Mouse (Mus musculus): ENCODE measurements around the gene Apold1. TPM values are rescaled to one million over a fixed set of nuclear protein-coding genes. Genes with fewer than 3 reads are reported as not detected.

The Apold1 gene
- polyA plus RNA-seq, 1 experiment, result 0.05 TPM

DNA sequence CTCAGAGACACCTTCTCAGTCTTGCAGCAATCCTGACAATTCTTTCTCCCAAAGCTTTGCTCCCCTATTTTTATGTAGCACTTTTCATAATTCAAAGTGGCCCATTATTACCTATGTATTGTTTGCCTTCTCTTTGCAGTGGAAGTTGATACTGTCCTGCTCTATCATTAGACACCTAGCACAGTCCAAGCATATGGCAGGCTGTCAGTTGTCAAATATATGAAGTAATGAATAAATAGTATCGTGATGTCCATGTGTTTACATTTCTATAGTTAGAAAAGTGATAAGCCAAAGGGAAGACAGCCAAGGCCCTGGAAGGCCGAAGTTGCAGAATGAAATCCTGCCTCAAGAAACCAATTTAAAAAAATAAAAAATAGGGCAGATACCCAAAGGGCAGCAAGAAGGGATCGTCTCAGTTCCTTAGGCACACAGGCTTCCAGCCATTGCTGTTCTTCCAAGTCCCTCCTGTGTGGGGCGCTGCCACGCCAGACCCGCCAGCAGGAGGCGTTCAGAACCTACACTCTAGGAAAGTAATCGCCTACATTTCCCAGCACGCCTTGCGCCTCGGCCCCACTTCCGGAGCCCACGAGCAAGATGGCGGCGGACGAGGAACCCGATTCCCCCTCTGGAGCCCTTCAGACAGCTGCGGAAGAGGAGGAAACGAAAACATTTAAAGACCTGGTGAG lies 29.7 kb downstream of the Apold1 start, which contains the start of gene Ddx47:
Ddx47 (plus strand) TSS at position 565 of the 686 bp plus-strand sequence.
- Histone ChIP-seq H3K27me3 (ENCODE audit: control insufficient read depth, insufficient read depth, insufficient read length) (no peaks in the 10 kb centered on the region), H3K79me2 (ENCODE audit: control insufficient read depth, insufficient read depth) (peaks cover 15% of the 10 kb centered on the region), H3K79me3 (ENCODE audit: low read depth) (peaks cover 13% of the 10 kb centered on the region), H3ac (ENCODE audit: control insufficient read depth, insufficient read length, low read depth) (peak within 1 kb of the TSS; percentile 87), H3K36me3 (ENCODE audit: control insufficient read depth, insufficient read depth) (peaks cover 25% of the 10 kb centered on the region), H3K4me3 (ENCODE audit: insufficient read depth, poor library complexity, severe bottlenecking) (peak within 1 kb of the TSS; percentile 65)
- no peak for TF ChIP-seq CEBPB (IDR thresholded peaks at IDR 0.05; ENCODE audit: low read depth)
- peak; percentile 15 for TF ChIP-seq MAX (IDR thresholded peaks at IDR 0.05)
- peak; percentile 71 for TF ChIP-seq CTCF (IDR thresholded peaks at IDR 0.05; ENCODE audit: control insufficient read depth, insufficient read depth, insufficient read length)

DNA sequence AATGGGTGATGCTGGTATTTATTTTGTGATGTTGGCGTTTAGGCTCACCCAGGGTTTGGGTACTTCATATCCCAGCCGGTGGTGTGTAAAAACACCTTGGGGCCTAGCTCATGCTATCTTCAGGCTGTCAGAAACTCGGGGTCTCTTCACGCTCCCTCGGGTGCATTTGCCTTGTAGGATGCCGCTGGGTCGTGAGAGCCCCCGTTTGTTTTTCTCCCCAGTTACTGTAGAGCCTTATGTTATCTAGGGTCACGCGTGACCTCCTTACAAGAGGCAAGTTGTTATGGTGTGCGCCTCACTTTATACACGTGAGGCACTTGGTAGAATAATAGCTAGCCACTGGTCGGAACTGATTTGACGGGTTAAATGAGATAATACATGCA lies 30.2 kb downstream of the Apold1 start:
- no peaks in the 10 kb centered on the region for H3K27me3 ChIP-seq (ENCODE audit: control insufficient read depth, insufficient read depth, insufficient read length)

DNA sequence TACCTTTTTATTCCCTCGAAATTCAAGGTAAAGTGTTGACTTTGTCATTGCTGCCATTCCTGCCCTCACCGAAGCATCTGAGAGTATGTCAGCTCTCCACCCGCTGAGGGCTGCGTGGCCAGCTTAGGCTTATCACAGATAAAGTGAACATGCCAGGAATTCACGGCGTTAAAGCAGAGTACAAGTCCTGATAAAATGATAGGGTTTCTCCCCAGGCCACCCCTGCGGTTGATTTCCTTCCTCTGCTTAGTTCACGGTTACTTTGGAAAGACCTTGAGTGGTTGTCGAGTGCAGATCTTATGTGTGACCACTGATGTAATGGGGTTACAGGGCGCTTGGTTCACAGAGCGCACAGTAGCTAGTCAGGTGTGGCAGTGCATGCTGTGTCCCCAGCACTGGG lies 35.7 kb downstream of the Apold1 start:
- Histone ChIP-seq H3K79me3 (ENCODE audit: low read depth) (peaks cover 6% of the 10 kb centered on the region), H3K27me3 (ENCODE audit: control insufficient read depth, insufficient read depth, insufficient read length) (no peaks in the 10 kb centered on the region), H3K4me3 (ENCODE audit: insufficient read depth, poor library complexity, severe bottlenecking) (no peak overlapping the region), H3K36me3 (ENCODE audit: control insufficient read depth, insufficient read depth) (peaks cover 84% of the 10 kb centered on the region), H3K79me2 (ENCODE audit: control insufficient read depth, insufficient read depth) (peaks cover 5% of the 10 kb centered on the region), H3ac (ENCODE audit: control insufficient read depth, insufficient read length, low read depth) (no peak overlapping the region)
- TF ChIP-seq FOSL1 (IDR thresholded peaks at IDR 0.05; ENCODE audit: insufficient read depth, low read length, poor library complexity, severe bottlenecking), result no peak
- TF ChIP-seq MYOG (IDR thresholded peaks at IDR 0.05; ENCODE audit: control insufficient read depth, extremely low read depth, insufficient read length), result no peak
- TF ChIP-seq MAX (IDR thresholded peaks at IDR 0.05), result no peak
- no peak for TF ChIP-seq CEBPB (IDR thresholded peaks at IDR 0.05; ENCODE audit: low read depth)
- no peak for TF ChIP-seq MYOD1 (IDR thresholded peaks at IDR 0.05; ENCODE audit: control insufficient read depth, insufficient read length, low read depth)
- no peak for TF ChIP-seq CTCF (IDR thresholded peaks at IDR 0.05; ENCODE audit: control insufficient read depth, insufficient read depth, insufficient read length)
- TF ChIP-seq USF1 (IDR thresholded peaks at IDR 0.05; ENCODE audit: low read depth), result no peak

More for the DNA sequence above, 30.2 kb downstream of the Apold1 start:
- H3K79me3 ChIP-seq (ENCODE audit: low read depth), result peaks cover 13% of the 10 kb centered on the region
- peaks cover 15% of the 10 kb centered on the region for H3K79me2 ChIP-seq (ENCODE audit: control insufficient read depth, insufficient read depth)
- TF ChIP-seq CTCF (IDR thresholded peaks at IDR 0.05; ENCODE audit: control insufficient read depth, insufficient read depth, insufficient read length) (no peak), FOSL1 (IDR thresholded peaks at IDR 0.05; ENCODE audit: insufficient read depth, low read length, poor library complexity, severe bottlenecking) (no peak), MYOD1 (IDR thresholded peaks at IDR 0.05; ENCODE audit: control insufficient read depth, insufficient read length, low read depth) (no peak), MAX (IDR thresholded peaks at IDR 0.05) (no peak), CEBPB (IDR thresholded peaks at IDR 0.05; ENCODE audit: low read depth) (no peak), USF1 (IDR thresholded peaks at IDR 0.05; ENCODE audit: low read depth) (no peak), MYOG (IDR thresholded peaks at IDR 0.05; ENCODE audit: control insufficient read depth, extremely low read depth, insufficient read length) (no peak)
- peaks cover 30% of the 10 kb centered on the region for H3K36me3 ChIP-seq (ENCODE audit: control insufficient read depth, insufficient read depth)
- H3K4me3 ChIP-seq (ENCODE audit: insufficient read depth, poor library complexity, severe bottlenecking), result peak overlapping the region; percentile 65
- peak overlapping the region; percentile 87 for H3ac ChIP-seq (ENCODE audit: control insufficient read depth, insufficient read length, low read depth)

DNA sequence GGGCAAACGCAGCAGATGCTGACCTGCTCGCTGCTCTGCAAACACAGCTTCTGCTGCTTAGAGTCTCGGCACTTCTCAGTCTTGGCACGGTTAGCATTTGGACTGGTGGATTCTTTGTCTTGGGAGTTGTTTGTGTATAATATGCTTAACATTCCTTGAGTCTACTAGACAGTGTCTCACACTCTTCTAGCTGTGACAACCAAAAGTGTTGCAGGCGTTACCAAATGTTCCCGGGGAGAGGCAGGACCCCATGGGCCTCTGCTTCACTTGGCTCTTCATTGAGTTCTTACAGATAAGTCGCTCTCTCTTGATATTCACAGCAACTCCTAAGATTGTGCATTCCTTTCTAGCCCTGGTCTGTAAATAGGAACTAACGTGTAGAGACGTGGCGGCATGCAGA lies 38.0 kb downstream of the Apold1 start:
- TF ChIP-seq MYOD1 (IDR thresholded peaks at IDR 0.05; ENCODE audit: control insufficient read depth, insufficient read length, low read depth) (no peak), CEBPB (IDR thresholded peaks at IDR 0.05; ENCODE audit: low read depth) (no peak), USF1 (IDR thresholded peaks at IDR 0.05; ENCODE audit: low read depth) (no peak), CTCF (IDR thresholded peaks at IDR 0.05; ENCODE audit: control insufficient read depth, insufficient read depth, insufficient read length) (no peak), FOSL1 (IDR thresholded peaks at IDR 0.05; ENCODE audit: insufficient read depth, low read length, poor library complexity, severe bottlenecking) (no peak), MYOG (IDR thresholded peaks at IDR 0.05; ENCODE audit: control insufficient read depth, extremely low read depth, insufficient read length) (no peak), MAX (IDR thresholded peaks at IDR 0.05) (no peak)
- Histone ChIP-seq H3K36me3 (ENCODE audit: control insufficient read depth, insufficient read depth) (peaks cover 91% of the 10 kb centered on the region), H3ac (ENCODE audit: control insufficient read depth, insufficient read length, low read depth) (no peak overlapping the region), H3K79me2 (ENCODE audit: control insufficient read depth, insufficient read depth) (no peaks in the 10 kb centered on the region), H3K27me3 (ENCODE audit: control insufficient read depth, insufficient read depth, insufficient read length) (no peaks in the 10 kb centered on the region), H3K79me3 (ENCODE audit: low read depth) (no peaks in the 10 kb centered on the region), H3K4me3 (ENCODE audit: insufficient read depth, poor library complexity, severe bottlenecking) (no peak overlapping the region)

- H3K36me3 ChIP-seq (ENCODE audit: control insufficient read depth, insufficient read depth), result peaks cover 71% of the 10 kb centered on the region
- no peak overlapping the region for H3K4me3 ChIP-seq (ENCODE audit: insufficient read depth, poor library complexity, severe bottlenecking)
- H3K79me2 ChIP-seq (ENCODE audit: control insufficient read depth, insufficient read depth), result no peaks in the 10 kb centered on the region
- H3ac ChIP-seq (ENCODE audit: control insufficient read depth, insufficient read length, low read depth), result no peak overlapping the region
- TF ChIP-seq USF1 (IDR thresholded peaks at IDR 0.05; ENCODE audit: low read depth) (no peak), MYOG (IDR thresholded peaks at IDR 0.05; ENCODE audit: control insufficient read depth, extremely low read depth, insufficient read length) (no peak), FOSL1 (IDR thresholded peaks at IDR 0.05; ENCODE audit: insufficient read depth, low read length, poor library complexity, severe bottlenecking) (no peak), CEBPB (IDR thresholded peaks at IDR 0.05; ENCODE audit: low read depth) (no peak), MYOD1 (IDR thresholded peaks at IDR 0.05; ENCODE audit: control insufficient read depth, insufficient read length, low read depth) (no peak), MAX (IDR thresholded peaks at IDR 0.05) (no peak), CTCF (IDR thresholded peaks at IDR 0.05; ENCODE audit: control insufficient read depth, insufficient read depth, insufficient read length) (no peak)
- no peaks in the 10 kb centered on the region for H3K27me3 ChIP-seq (ENCODE audit: control insufficient read depth, insufficient read depth, insufficient read length)
- no peaks in the 10 kb centered on the region for H3K79me3 ChIP-seq (ENCODE audit: low read depth)
Measured at GRCm38 (mm10) chr6:135021633-135022032, 40.1 kb downstream of the Apold1 start.

Data from C2C12 (cell line).